Mouse (Mus musculus): ENCODE results near the gene Kif1b. TPM values are rescaled to one million over a fixed set of nuclear protein-coding genes. Genes with fewer than 3 reads are reported as not detected.
A peak's percentile ranks its signal among the peaks of the same experiment; 100 is the strongest.

Gene Kif1b
- polyA plus RNA-seq, 1 experiment from 2014 or later = 35.6 TPM

DNA sequence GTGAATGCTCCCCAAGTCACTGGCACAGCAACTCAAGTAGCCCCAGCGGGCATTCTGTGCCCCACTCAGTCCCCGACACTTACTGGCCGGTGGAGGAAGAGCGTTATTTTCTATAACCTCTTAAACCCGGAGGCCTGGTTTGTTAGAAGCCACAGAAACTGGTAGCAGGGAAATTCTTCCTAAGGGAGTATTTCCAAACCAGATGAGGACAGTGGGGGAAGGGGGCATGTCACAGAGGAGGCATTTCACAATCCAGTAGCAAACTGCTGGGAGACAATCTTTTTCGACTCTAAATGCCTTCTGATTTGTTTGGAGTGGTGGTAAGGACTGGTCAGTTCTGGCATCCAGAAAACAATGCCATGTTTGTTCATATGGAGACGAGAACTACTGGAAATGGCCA is 128.3 kb downstream of the Kif1b start:
- Histone ChIP-seq H3K4me1 (ENCODE audit: insufficient read depth, low read depth, low read length) (0 out of 2 replicates have a peak, but pooled peaks cover 3% of the 10 kb centered on the region), H3K4me3 (ENCODE audit: low read depth, low read length) (no peak overlapping the region), H3K9ac (replicated peaks; ENCODE audit: low read depth) (no peak overlapping the region), H3K27me3 (replicated peaks; ENCODE audit: insufficient read depth, low read length) (no peaks in the 10 kb centered on the region), H3K9me3 (ENCODE audit: low read length) (no peaks in the 10 kb centered on the region), H3K36me3 (ENCODE audit: insufficient read depth, low read length) (peaks cover 20% of the 10 kb centered on the region), H3K27ac (ENCODE audit: low read length) (peak overlapping the region; percentile 85), H3K4me2 (replicated peaks; ENCODE audit: low read depth, low read length) (no peak overlapping the region)
- TF ChIP-seq CTCF (IDR thresholded peaks at IDR 0.05) (no peak), EP300 (IDR thresholded peaks at IDR 0.05) (peak; percentile 15; the same call in 1 of the 2 replicates)
- WGBS = 35% methylated on average over 7 of the region's 7 CpGs
- DNase-seq (ENCODE audit: low spot score) (peak; percentile 88), ATAC-seq (peak; percentile 56)

- Histone ChIP-seq H3K9ac (replicated peaks; ENCODE audit: low read depth) (no peak overlapping the region), H3K36me3 (ENCODE audit: insufficient read depth, low read length) (peaks cover 12% of the 10 kb centered on the region; the same call in 1 of the 2 replicates), H3K4me1 (ENCODE audit: insufficient read depth, low read depth, low read length) (0 out of 2 replicates have a peak, but pooled peaks cover 3% of the 10 kb centered on the region), H3K4me3 (ENCODE audit: low read depth, low read length) (no peak overlapping the region), H3K4me2 (replicated peaks; ENCODE audit: low read depth, low read length) (no peak overlapping the region), H3K9me3 (ENCODE audit: low read length) (no peaks in the 10 kb centered on the region), H3K27ac (ENCODE audit: low read length) (peak overlapping the region; percentile 85), H3K27me3 (replicated peaks; ENCODE audit: insufficient read depth, low read length) (no peaks in the 10 kb centered on the region)
- WGBS = 69% methylated on average over 7 of the region's 7 CpGs
- ATAC-seq (no peak), DNase-seq (ENCODE audit: low spot score) (no peak)
- TF ChIP-seq EP300 (IDR thresholded peaks at IDR 0.05) (no peak), CTCF (IDR thresholded peaks at IDR 0.05) (no peak)
Observed at GRCm38 (mm10) chr4:149178328-149178727, 129.2 kb downstream of the Kif1b start.

DNA sequence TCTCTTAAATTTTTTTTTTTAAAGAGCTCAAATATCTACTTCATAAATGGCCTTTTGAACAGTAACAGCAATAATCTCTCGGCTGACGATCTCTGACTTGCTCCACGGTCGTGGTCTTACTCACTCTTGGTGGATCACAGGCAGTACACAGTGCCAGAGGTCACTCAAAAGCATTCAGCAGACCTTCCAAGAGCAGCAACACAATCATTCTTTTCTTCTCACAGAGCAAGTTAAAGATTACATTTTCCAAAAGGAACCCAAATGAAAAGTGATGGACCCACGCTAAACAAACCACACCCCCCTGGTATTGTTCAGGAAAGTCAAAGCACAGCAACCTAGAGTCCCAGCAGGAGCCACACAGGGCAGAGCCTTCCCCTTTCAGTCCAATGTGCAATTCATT is 130.4 kb downstream of the Kif1b start:
- peaks cover 4% of the 10 kb centered on the region; the same call in 1 of the 2 replicates for H3K36me3 ChIP-seq (ENCODE audit: insufficient read depth, low read length)
- 0 out of 2 replicates have a peak, but pooled peaks cover 3% of the 10 kb centered on the region for H3K4me1 ChIP-seq (ENCODE audit: insufficient read depth, low read depth, low read length)
- DNase-seq (ENCODE audit: low spot score) = peak; percentile 54
- H3K27ac ChIP-seq (ENCODE audit: low read length) = no peak overlapping the region
- H3K27me3 ChIP-seq (replicated peaks; ENCODE audit: insufficient read depth, low read length) = no peaks in the 10 kb centered on the region
- H3K4me2 ChIP-seq (replicated peaks; ENCODE audit: low read depth, low read length) = no peak overlapping the region
- ATAC-seq = no peak
- no peak for TF ChIP-seq EP300 (IDR thresholded peaks at IDR 0.05)
- TF ChIP-seq CTCF (IDR thresholded peaks at IDR 0.05) = no peak
- no peaks in the 10 kb centered on the region for H3K9me3 ChIP-seq (ENCODE audit: low read length)
- WGBS = 39% methylated on average over 5 of the region's 5 CpGs
- H3K4me3 ChIP-seq (ENCODE audit: low read depth, low read length) = no peak overlapping the region
- H3K9ac ChIP-seq (replicated peaks; ENCODE audit: low read depth) = no peak overlapping the region

- 0 out of 2 replicates have a peak, but pooled peaks cover under 1% of the 10 kb centered on the region for H3K36me3 ChIP-seq (ENCODE audit: insufficient read depth, low read length)
- DNase-seq (ENCODE audit: low spot score) (no peak), ATAC-seq (no peak)
- no peak overlapping the region for H3K4me2 ChIP-seq (replicated peaks; ENCODE audit: low read depth, low read length)
- TF ChIP-seq EP300 (IDR thresholded peaks at IDR 0.05) = no peak
- TF ChIP-seq CTCF (IDR thresholded peaks at IDR 0.05) = no peak
- no peak overlapping the region for H3K27ac ChIP-seq (ENCODE audit: low read length)
- no peaks in the 10 kb centered on the region for H3K27me3 ChIP-seq (replicated peaks; ENCODE audit: insufficient read depth, low read length)
- WGBS = 70% methylated on average over 6 of the region's 6 CpGs
- H3K4me3 ChIP-seq (ENCODE audit: low read depth, low read length) = no peak overlapping the region
- no peaks in the 10 kb centered on the region for H3K9me3 ChIP-seq (ENCODE audit: low read length)
- 0 out of 2 replicates have a peak, but pooled peaks cover 3% of the 10 kb centered on the region for H3K4me1 ChIP-seq (ENCODE audit: insufficient read depth, low read depth, low read length)
- no peak overlapping the region for H3K9ac ChIP-seq (replicated peaks; ENCODE audit: low read depth)
Observed at GRCm38 (mm10) chr4:149176645-149177044, 130.8 kb downstream of the Kif1b start.

DNA sequence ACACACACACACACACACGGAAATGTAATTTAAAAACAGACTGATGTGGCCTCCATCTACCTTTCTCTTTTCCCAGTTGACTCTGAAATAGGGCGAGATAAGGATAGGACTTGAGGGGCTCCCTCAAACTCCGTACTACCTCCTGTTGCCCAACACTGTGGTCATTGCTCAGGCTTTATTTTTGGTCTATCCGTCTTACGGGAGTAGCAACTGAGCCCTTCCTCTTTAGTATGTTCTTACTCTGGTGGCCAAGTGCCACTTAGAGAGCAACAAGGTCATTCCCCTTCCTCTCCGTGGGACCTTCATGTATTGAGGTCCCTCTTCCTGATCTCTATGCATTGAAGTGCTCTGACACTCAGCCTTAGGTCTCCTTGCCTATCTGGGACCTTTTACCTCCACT is 133.8 kb downstream of the Kif1b start:
- H3K4me3 ChIP-seq (ENCODE audit: low read depth, low read length) = no peak overlapping the region
- no peaks in the 10 kb centered on the region for H3K27me3 ChIP-seq (replicated peaks; ENCODE audit: insufficient read depth, low read length)
- H3K9me3 ChIP-seq (ENCODE audit: low read length) = no peaks in the 10 kb centered on the region
- 50% methylated on average over 6 of the region's 6 CpGs for WGBS
- H3K4me2 ChIP-seq (replicated peaks; ENCODE audit: low read depth, low read length) = no peak overlapping the region
- H3K9ac ChIP-seq (replicated peaks; ENCODE audit: low read depth) = no peak overlapping the region
- DNase-seq (ENCODE audit: low spot score) (peak; percentile 49), ATAC-seq (no peak)
- no peaks in the 10 kb centered on the region for H3K36me3 ChIP-seq (ENCODE audit: insufficient read depth, low read length)
- H3K4me1 ChIP-seq (ENCODE audit: insufficient read depth, low read depth, low read length) = 0 out of 2 replicates have a peak, but pooled peaks cover 6% of the 10 kb centered on the region
- TF ChIP-seq CTCF (IDR thresholded peaks at IDR 0.05) (no peak), EP300 (IDR thresholded peaks at IDR 0.05) (no peak)
- H3K27ac ChIP-seq (ENCODE audit: low read length) = 0 out of 2 replicates have a peak overlapping the region, but pooled peaks have one; percentile 84

DNA sequence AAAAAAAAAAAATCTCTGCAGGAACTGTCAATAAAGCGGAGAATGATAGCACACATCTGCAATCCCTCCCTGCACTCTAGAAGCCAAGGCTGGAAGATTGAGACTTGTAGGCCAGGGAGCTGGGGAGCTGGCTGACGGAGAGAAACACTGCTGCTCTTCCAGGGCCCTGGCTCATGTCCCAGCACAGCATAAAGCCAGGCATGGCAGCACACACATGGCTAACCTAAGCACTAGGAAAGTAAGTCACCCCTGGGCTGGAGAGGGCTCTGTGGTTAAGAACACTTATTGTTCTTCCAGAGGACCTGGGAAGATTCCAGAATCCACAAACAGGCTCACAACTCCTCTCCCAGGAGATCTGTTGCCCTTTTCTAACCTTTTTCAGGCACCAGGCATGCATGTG is 134.8 kb downstream of the Kif1b start:
- DNase-seq (ENCODE audit: low spot score) (peak; percentile 78), ATAC-seq (peak; percentile 34)
- Histone ChIP-seq H3K27me3 (replicated peaks; ENCODE audit: insufficient read depth, low read length) (no peaks in the 10 kb centered on the region), H3K4me3 (ENCODE audit: low read depth, low read length) (no peak overlapping the region), H3K4me1 (ENCODE audit: insufficient read depth, low read depth, low read length) (0 out of 2 replicates have a peak, but pooled peaks cover 6% of the 10 kb centered on the region), H3K9me3 (ENCODE audit: low read length) (no peaks in the 10 kb centered on the region), H3K27ac (ENCODE audit: low read length) (peak overlapping the region; percentile 84), H3K36me3 (ENCODE audit: insufficient read depth, low read length) (no peaks in the 10 kb centered on the region), H3K4me2 (replicated peaks; ENCODE audit: low read depth, low read length) (no peak overlapping the region), H3K9ac (replicated peaks; ENCODE audit: low read depth) (no peak overlapping the region)
- TF ChIP-seq EP300 (IDR thresholded peaks at IDR 0.05) (no peak), CTCF (IDR thresholded peaks at IDR 0.05) (no peak)
- WGBS = 34% methylated on average over 2 of the region's 2 CpGs
